Mouse (Mus musculus) lung, adult 18-20 months (tissue): Measurements from ENCODE around the gene Stxbp1.
A peak's percentile ranks its signal among the peaks of the same experiment; 100 is the strongest.

Experiments
- DNase-seq, 2 experiments: peaks; one replicate each; pipeline ENCODE4 v3.0.0; 2022; ENCODE audit warnings: mixed read lengths in 2 of 2

Gene Stxbp1

GRCm38 (mm10) chr2:32784048-32784681, 62.9 kb downstream of the Stxbp1 start, which contains the start of gene Cfap157:
Gene Cfap157, minus strand, starts transcription at chr2:32784428.
- peak in 1 of 2 experiments; percentile 52 for DNase-seq

DNA sequence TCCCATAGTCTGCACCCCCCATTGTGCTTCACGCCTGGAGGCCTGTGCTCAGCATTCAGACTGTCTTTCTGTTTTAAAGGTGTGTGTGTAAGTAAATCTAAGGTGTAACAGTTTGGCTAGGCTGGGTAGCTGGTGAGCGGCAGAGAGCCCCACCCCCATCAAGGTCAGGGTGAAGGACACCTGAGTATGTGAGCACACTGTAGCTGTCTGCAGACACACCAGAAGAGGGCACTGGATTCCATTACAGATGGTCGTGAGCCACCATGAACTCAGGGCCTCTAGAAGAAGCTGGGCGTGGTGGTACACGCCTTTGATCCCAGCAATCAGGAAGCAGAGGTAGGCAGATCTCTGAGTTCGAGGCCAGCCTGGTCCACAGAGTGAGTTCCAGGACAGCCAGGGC, 65.3 kb downstream of the Stxbp1 start:
- DNase-seq = no peak

DNA sequence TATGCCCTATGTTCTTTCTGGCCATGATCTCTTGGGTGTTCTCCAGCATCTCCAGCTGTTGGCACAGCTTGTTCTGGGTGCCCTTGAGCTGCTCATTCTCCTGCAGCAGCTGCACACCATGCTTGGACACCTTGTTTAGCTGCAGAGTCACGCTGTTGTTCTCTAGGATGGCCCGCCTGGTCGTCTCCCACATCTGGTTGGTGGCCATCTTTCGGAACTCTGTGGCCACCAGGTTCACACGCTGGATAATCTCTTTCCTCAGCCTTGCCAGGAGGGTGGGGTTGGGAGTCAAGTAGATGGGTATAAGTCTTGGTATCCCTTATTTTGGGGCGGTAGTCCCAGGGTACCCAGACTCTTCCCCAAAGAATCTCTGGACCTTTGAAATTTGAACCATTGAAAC, 67.3 kb downstream of the Stxbp1 start:
- DNase-seq = no peak

GRCm38 (mm10) chr2:32779131-32779530, 67.9 kb downstream of the Stxbp1 start:
- DNase-seq = peak; percentile 65 to 72

GRCm38 (mm10) chr2:32778081-32778480, 69.0 kb downstream of the Stxbp1 start:
- no peak for DNase-seq

- peak in 1 of 2 experiments; percentile 29 for DNase-seq
Measured at GRCm38 (mm10) chr2:32776192-32776591, 70.9 kb downstream of the Stxbp1 start.

DNA sequence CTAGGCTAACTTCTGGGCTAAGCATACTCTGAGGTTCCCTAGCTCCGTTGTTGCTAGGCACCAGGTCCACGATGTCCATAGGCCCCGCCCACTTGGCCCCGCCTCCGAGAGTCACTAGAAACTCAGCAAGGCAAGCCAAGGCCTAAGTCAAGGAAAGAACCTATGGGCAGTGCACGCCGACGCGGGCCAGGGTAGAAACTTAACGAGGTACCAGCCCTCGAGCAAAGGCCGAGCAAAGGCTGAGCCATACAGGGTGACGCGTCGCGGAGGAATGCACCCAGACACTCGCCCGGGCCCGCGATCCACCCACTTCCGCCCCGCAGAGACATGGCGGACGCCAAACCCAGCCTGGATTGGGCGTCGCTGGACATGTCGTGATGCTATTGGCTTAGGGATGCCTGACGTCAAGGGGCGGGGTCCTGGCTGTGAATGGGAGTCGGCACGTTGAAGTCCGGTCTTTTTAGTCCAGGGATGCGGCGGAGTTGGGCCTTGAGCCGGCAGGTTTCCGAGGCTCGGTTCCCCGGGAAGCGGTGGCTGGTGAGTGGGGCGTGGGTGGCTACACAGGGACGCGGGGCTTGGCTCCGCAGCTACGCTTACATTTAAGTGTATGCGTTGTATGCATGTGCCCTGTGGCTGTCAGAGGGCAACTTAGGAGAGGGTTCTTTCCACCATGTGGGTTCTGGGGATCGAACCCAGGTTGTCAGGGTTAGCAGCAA, 71.5 kb downstream of the Stxbp1 start, which contains the start of the genes Ttc16 and Ptrh1:
Gene Ttc16, minus strand, starts transcription at position 275 of the 716 bp plus-strand sequence.
Gene Ptrh1, plus strand, starts transcription at position 428 of the 716 bp plus-strand sequence.
- peak; percentile 98 to 99 for DNase-seq

GRCm38 (mm10) chr2:32772626-32773279, 74.3 kb downstream of the Stxbp1 start:
- DNase-seq = no peak

- DNase-seq = no peak
Measured at GRCm38 (mm10) chr2:32771886-32772285, 75.2 kb downstream of the Stxbp1 start.

DNA sequence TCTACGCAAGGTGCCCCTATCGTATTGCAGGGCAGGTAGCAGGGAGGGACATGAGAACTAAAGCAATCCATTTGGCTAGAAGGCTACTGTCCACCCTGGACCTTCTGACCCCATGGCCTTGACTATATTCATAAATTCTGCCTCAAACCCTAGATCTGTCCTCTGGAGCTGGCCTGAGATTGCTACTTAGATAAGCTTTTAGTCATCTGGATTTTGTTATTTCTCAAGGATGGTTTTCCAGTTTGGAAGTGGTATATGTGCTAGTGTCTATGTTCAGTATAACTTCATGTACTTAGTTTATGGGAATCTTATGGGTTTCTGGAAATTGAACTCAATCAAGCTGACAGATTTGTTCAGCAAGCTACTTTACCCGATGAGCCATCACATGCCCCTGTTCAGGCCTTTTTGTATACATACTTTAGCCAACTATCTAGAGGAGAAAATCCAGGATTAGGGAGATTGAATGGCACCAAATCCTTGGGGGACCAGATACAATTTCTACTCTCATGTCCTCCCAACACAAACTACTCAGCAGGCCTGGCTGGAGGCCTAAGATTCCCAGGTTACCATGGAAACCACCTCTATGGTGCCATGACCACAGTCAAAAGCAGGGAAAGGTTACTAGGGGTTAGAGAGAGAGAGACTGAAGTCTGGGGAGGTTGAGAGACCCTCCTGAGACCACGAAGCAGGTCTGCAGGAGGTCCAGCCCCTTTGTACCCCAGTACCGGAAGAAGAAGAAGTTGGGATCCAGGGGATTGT, 77.5 kb downstream of the Stxbp1 start:
- no peak for DNase-seq

GRCm38 (mm10) chr2:32768661-32769285, 78.3 kb downstream of the Stxbp1 start:
- DNase-seq = peak; percentile 79 to 85

DNA sequence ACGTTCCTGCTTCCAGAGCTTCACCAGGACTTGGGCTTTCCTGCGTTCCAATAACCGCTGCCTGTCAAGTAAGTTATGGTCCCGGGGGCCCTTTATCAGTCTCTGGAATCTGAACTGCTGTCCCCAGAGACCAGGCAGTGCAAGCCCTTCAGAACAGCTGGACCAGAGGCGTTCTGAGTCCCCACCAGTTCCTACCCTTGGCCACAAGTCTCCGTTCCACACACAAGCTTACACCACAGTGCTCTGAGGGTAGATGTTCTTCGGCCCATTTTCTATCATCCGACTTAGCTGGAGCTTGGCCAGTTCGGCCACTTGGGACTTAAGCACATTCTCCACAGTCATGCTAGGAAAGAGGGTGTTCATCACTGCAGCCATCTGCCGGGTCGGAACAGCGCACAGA, 79.8 kb downstream of the Stxbp1 start:
- DNase-seq = no peak

DNA sequence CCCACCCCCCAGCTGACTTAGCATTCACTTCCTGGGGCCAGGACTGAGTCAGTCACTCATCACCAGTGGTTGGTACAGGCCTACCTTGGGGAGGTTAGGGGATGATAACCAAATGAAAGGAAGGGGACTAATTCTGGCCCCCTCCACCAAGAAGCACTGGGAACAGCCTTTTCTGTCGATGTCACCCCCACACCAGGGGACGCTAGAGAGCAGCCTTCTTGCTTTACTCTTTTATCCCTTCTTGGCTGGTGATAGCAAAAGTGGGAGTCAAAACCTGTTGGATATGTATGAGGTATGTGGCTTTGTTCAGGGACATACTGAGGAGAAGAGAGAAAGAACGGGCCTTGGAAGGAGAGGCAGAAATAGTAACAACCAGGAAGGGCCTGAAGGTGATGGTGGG, 83.7 kb downstream of the Stxbp1 start:
- no peak for DNase-seq

GRCm38 (mm10) chr2:32761859-32762258, 85.2 kb downstream of the Stxbp1 start:
- no peak for DNase-seq

- no peak for DNase-seq
Measured at GRCm38 (mm10) chr2:32761361-32761760, 85.7 kb downstream of the Stxbp1 start.

DNA sequence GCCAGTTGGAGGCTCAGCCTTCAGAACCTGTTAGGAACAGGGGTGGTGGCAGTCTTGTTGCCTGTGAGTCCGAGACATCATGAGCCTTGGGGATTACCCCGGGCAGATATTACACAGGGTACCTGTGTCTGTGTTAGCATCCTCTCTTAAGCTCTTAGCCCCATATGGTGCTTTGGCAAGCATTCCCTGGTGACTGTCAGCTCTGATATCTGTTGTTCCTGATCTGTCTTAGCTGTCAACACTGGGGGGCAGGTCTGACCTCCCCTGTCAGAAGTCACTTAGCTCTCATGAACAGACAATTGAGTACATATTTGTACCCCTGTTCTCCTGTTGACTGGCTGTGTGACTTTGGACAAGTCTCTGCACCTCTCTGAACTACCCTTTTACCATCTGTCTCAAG, 88.0 kb downstream of the Stxbp1 start:
- DNase-seq = no peak

GRCm38 (mm10) chr2:32758503-32758902, 88.5 kb downstream of the Stxbp1 start:
- no peak for DNase-seq

- DNase-seq = peak; percentile 98 to 99
Measured at GRCm38 (mm10) chr2:32757056-32757845, 89.8 kb downstream of the Stxbp1 start, which contains the start of gene Tor2a. Gene Tor2a, plus strand, starts transcription at chr2:32757234.

DNA sequence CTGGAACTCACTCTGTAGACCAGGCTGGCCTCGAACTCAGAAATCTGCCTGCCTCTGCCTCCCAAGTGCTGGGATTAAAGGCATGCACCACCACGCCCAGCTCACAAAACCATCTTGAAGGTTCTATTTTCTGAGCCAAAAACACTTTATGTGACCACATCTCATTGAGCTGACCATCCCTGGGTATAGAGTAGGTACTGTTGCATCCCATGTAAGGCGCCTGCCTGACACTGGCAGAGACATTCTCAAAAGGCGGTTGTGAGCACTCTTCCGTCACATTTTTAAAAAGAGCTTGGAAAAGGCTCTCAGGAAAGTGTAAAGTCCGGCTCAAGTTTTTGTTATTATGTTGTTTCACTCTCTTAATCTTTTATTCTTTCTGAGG, 90.4 kb downstream of the Stxbp1 start:
- DNase-seq = no peak

- no peak for DNase-seq
Measured at GRCm38 (mm10) chr2:32752181-32752580, 94.9 kb downstream of the Stxbp1 start.

DNA sequence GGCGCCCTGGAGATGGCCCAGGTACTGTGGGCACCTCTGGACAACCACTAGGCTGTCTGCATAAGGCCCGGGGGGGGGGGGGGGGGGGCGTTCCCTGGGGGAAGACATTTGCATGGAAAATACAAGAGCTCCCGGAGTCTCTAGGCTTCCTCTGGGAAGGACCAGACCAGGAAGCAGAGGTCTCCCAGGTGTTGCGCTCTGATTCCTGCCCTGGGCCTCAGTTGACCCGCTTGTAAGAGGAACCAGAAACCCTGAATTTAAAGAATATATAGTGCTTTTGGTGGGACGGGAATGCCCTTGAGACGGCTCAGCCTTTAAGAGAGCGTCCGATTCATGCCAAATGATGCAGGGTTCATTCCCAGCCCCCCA, 95.4 kb downstream of the Stxbp1 start:
- DNase-seq = no peak
